Mouse (Mus musculus): ENCODE results near the gene Hist1h2ap. TPM values are rescaled to one million over a fixed set of nuclear protein-coding genes. Genes with fewer than 3 reads are reported as not detected.
A peak's percentile ranks its signal among the peaks of the same experiment; 100 is the strongest.

The Hist1h2ap gene
- total RNA-seq, 2 experiments from 2014 or later: 40.2 to 2,814 TPM

DNA sequence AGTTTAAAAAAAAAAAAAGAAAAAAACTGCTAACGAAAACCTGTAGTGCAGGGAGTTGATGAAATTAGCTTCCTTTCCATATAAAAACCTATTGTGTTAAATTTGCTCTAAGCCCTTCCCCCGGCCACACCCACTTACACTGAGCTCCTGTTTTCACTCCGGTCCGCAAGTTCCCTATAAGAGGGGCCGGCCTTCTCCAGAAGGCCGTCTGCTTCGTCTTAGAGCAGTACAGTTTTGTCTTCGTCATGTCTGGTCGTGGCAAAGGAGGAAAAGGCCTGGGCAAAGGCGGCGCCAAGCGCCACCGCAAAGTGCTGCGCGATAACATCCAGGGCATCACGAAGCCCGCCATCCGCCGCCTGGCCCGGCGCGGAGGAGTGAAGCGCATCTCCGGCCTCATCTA, 21.8 kb downstream of the Hist1h2ap start, which contains the start of gene Hist1h4m:
Hist1h4m (plus strand) TSS at position 208 of the 400 bp plus-strand sequence.
- ATAC-seq (replicated peaks; ENCODE audit: low FRiP score, poor library complexity, severe bottlenecking): peak; percentile 66

DNA sequence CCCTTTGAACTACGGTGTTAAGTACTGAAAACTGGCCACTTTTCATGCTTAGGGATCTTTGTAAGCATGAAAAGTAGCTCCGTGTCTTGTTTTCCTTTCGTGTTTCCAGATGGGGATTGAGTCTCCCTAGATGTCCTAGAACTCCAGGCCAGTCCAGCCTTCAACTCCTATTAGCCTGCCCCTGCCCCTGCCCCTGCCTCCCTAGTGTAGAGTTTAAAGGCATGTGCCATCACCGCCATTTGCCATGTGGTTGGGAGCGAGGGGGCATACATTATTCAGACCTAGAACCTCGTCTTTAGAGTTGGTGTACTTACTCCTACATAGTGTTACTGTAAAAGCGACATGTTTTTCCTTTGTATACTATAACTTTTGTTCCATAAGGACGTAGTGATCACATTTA, 22.2 kb downstream of the Hist1h2ap start:
- ATAC-seq (replicated peaks; ENCODE audit: low FRiP score, poor library complexity, severe bottlenecking): peak; percentile 49

DNA sequence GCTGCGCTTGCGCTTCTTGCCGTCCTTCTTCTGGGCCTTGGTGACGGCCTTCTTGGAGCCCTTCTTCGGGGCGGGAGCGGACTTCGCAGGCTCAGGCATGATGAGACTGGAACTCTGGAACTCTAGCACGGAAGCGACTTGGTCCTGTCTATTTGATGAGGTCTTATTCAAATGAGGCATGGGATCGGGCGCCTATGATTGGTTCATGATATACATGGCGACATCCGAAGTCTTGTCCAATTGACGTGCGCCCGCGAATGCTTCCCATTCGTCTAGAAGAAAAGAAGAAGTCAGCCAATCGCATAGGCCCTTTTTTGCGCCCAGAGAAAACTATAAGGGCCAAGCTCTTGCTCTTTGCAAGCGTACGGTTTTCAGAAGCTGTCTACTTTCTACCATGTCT, 23.2 kb downstream of the Hist1h2ap start, which contains the start of the genes Hist1h2bq and Hist1h2ao:
Hist1h2bq (minus strand) TSS at position 125 of the 400 bp plus-strand sequence.
Hist1h2ao (plus strand) TSS at position 393 of the 400 bp plus-strand sequence.
- ATAC-seq (replicated peaks; ENCODE audit: low FRiP score, poor library complexity, severe bottlenecking): peak; percentile 88

DNA sequence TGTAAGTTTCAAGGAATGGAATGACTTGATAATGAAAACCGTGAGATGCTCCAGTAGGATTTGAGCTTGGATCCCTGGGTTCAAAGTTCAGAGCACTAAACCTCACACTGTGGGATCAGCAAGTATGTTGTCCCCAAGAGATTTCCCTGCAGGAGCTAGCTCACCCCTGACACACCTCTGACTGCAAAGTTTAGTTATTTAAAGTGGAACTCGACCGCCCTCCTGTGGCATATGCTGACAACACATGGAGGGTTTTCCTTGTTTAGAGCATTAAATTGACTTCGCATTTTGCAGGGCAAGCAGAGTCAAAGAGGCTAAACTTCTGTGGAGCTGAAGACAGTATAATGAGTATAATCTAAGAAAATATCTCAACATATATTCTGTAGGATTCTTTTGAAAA, 30.2 kb downstream of the Hist1h2ap start:
- peak; percentile 87 for ATAC-seq (replicated peaks; ENCODE audit: low FRiP score, poor library complexity, severe bottlenecking)

DNA sequence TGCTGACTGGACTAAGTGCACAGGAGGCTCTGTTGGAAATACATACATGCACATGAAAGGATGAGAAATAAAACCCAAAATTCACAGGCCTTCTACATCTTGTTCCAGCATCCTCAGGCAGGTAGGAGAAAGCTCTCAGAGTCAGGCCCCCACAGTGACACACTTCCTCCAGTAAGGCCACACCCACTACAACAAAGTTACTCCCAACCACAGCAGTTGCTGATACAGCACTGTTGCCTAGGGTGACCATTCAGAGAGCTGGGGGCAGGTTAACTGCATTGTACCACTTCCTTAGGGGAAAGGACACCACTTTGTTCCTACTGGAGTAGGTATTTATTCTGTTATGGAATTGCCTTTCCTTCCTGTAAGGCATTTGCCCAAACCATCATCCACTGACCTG, 36.1 kb downstream of the Hist1h2ap start:
- ATAC-seq (replicated peaks; ENCODE audit: low FRiP score, poor library complexity, severe bottlenecking): peak; percentile 84

DNA sequence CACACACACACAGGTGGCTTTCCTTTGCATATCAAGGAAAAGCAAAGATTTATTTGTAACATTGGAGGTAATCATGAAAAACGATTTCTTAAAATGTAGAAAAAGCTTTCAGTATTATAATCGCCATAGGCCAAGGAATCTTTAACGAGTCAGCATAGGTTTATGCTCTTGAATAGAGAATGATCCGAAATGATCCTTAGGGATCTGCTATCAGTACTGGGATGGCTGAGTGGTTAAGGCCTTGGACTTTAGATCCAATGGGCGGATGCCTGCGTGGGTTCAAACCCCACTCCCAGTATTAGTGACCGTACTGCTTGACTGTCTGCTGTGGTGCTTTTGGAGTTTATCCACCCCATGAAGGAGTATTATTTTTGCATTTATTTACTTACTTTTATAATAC, 37.7 kb downstream of the Hist1h2ap start:
- no peak for ATAC-seq (replicated peaks; ENCODE audit: low FRiP score, poor library complexity, severe bottlenecking)

DNA sequence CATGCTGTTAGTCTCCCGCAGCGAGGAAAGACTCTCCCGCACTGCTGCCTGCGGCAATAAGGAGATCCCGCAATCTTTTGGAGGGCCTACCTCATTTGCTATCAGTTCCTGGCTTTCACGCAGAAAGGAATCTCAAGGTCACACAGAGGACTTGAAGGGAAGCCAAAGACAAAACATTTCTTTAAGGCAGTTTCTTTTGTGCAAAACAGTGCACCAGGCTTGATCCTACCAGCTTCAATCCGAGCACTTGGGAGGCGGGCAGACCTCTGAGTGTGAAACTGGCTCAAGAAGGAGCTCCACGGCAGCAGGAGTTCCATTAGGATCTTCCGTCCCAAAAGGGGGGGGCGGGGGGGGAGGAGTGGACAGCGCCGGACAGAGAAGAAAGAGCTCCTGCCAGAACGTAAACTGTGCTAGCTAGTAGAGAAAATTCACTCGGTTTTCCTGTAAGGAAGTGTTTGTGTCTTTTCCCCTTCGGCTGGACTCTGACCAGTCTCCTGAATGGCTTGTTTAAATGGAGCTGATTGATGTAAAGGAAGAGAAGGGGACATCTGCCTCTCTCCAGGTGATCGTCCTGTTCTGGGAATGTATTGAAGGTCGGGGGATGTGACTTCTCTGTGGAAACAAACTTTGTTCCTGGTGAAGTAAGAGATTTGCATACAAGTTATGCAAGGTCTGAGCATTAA, 42.6 kb downstream of the Hist1h2ap start:
- ATAC-seq (replicated peaks; ENCODE audit: low FRiP score, poor library complexity, severe bottlenecking): no peak

DNA sequence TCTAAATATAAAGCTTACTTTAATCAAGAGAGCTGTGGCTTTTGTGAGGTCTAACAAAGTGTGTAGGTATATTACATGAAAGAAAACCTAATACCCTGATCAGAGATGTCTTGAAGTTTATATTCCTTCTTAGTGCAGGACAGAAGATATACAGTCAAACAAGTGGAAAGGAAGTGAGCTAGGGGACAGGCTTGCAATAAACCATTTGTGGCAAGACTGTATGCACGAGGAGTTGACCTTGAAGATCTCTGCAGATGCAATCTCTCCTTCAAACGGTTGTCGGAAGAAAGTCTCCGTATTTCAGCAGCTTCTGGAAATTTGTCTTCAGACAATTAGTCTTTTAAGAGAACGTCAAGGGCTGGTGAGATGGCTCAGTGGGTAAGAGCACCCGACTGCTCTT, 43.4 kb downstream of the Hist1h2ap start:
- no peak for ATAC-seq (replicated peaks; ENCODE audit: low FRiP score, poor library complexity, severe bottlenecking)

DNA sequence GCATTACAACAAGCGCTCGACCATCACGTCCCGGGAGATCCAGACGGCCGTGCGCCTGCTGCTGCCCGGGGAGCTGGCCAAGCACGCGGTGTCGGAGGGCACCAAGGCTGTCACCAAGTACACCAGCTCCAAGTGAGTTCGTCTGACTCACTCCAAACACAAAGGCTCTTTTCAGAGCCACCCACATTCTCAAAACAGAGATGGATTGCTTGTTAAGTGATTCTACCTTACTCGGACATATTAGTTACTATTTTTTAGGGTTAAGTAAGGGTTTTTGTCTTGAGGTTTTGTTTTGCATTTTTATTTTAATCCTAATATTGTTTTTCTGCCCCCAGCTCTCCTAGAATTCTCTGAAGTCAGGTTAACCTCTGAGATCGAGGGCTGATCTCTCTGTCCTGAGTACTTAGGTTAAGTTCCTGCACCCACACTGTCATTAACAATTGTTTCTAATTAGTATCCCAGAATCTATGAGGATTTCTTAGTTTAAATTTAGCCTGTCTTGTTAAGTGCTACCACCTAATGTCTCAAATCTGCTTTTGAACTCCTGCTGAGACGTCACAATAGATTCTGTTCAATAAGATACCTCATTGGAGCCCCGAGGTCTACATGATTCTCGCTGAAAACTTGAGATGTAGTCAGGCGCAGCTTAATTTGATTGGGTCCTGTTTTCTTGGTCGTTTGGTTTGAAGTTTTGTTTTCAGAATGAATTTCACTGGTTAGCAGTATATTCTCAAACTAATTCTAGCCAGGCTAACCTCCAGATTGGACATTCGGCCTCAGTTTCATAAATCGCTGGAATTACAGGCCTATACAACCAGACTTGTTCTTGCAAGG, 45.3 kb downstream of the Hist1h2ap start:
- ATAC-seq (replicated peaks; ENCODE audit: low FRiP score, poor library complexity, severe bottlenecking): no peak

DNA sequence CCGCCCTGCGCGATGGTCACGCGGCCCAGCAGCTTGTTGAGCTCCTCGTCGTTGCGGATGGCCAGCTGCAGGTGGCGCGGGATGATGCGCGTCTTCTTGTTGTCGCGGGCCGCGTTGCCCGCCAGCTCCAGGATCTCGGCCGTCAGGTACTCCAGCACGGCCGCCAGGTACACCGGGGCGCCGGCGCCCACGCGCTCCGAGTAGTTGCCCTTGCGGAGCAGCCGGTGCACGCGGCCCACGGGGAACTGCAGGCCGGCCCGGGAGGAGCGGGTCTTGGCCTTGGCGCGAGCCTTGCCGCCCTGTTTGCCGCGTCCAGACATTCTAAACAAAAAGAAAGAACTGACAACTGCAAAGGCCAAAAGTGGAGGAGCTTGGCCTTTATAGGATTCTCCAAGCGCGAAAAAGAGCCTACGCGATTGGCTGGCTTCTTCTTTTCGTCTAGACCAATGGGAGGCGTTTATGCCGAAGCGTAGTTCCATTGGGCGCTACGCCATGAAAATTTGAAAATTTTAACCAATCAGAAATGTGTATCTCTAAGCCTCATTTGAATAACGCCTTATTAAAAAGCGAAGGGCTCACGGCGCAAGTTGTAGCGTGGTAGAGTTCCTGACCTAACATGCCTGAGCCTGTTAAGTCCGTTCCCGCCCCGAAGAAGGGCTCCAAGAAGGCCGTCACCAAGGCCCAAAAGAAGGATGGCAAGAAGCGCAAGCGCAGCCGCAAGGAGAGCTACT, 46.2 kb downstream of the Hist1h2ap start, which contains the start of the genes Hist1h2an and Hist1h2bp:
Hist1h2an (minus strand) TSS at position 320 of the 731 bp plus-strand sequence.
Hist1h2bp (plus strand) TSS at position 563 of the 731 bp plus-strand sequence.
- peak; percentile 78 for ATAC-seq (replicated peaks; ENCODE audit: low FRiP score, poor library complexity, severe bottlenecking)

DNA sequence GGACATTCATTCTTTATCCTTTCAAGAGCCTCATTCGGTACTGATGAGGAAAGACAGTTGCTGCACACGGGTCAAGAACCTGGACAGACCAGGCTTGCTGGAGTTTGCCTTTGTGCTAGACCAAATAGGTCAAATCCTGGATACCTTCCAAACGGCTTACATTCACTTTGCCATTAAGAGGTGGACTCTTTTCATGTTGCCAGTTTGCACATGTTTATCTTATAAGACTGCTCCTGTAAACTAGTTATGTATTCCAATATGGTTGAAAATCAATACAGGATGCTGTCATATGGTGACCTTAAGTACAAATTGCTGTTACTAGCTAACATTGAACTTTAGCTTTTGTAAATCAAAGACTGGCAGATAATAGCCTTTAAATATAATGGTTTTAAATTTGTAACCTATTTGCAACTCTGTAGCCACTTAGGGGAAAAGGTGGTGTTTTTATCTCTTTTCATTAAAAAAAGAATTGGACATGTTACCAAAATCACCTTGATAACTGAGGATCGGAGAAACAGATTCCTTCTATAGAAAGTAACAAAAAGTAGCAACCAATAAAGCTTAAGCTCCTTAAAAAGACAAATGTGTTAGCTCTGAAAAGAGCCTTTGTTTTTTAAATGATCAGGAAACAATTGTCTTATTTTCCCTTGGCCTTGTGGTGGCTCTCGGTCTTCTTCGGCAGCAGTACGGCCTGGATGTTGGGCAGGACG, 47.0 kb downstream of the Hist1h2ap start:
- peak; percentile 13 for ATAC-seq (replicated peaks; ENCODE audit: low FRiP score, poor library complexity, severe bottlenecking)

DNA sequence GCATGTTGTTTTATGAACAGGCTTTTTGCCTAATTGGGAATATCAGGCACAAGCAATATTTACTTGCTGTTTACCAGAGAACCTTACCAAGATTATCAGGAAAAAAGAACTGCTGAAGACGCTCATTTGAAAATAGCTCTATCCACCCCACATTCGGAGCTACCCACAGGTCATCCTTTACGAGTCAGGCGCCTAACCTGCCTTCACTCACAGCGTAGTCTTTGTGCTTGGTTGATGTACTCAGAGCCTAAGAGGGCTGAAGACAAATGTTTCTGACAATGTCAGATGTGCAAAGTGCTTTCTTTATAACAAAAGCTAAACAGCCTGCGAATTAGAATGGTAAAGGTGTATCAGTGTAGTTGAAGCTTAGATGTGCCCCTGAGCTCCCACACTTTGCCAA, 49.0 kb downstream of the Hist1h2ap start:
- no peak for ATAC-seq (replicated peaks; ENCODE audit: low FRiP score, poor library complexity, severe bottlenecking)

DNA sequence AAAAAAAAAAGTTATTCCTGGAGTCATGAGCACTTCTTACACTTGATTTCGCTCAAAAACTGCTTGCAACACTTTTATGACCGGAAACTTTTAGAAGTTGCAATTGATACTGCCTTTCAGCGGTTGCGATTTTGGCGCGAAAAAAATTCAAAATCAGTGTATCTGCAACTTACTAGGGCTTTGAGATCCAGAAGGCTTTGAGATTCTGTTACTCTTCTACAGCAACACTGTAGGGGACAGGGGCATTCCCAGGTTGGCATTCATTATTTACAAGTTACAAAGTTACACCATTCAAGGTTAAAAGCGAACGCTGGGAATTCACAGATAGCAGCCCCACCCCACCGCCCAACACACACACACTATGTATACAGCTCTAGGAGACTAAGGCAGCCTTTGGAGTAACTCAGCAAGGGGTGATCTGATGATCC, 49.6 kb downstream of the Hist1h2ap start:
- no peak for ATAC-seq (replicated peaks; ENCODE audit: low FRiP score, poor library complexity, severe bottlenecking)

DNA sequence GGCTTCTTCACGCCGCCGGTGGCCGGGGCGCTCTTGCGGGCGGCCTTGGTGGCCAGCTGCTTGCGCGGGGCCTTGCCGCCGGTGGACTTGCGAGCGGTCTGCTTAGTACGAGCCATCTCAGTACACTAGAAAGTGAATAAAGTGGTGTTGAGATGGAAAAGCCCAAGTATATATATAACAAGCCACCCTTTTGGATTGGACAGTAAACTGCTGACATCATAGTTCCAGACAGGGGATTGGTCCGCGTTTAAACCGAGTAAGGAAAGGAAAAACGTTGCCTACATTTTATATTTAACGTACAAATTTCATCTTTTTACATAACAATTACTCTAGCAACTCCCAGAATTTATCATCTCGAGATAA, 50.1 kb downstream of the Hist1h2ap start, which contains the start of gene Hist1h3i:
Hist1h3i (minus strand) TSS at position 116 of the 363 bp plus-strand sequence.
- peak; percentile 27 for ATAC-seq (replicated peaks; ENCODE audit: low FRiP score, poor library complexity, severe bottlenecking)

Other genes with a start within 250 kb of the Hist1h2ap start
- gene Olfr1362, start 219.5 kb downstream of the Hist1h2ap start, total RNA-seq (2015; ENCODE audit: low replicate concordance): not detected in 2 replicates
- not detected in 2 replicates for gene Olfr1362, start 219.5 kb downstream of the Hist1h2ap start, total RNA-seq (2017; ENCODE audit: low replicate concordance)
- gene Olfr11, start 191.0 kb downstream of the Hist1h2ap start, total RNA-seq (2015; ENCODE audit: low replicate concordance): not detected in 2 replicates
- gene Olfr11, start 191.0 kb downstream of the Hist1h2ap start, total RNA-seq (2017; ENCODE audit: low replicate concordance): not detected in 2 replicates
- not detected in 2 replicates for gene Olfr1361, start 170.1 kb downstream of the Hist1h2ap start, total RNA-seq (2015; ENCODE audit: low replicate concordance)
- not detected in 2 replicates for gene Olfr1361, start 170.1 kb downstream of the Hist1h2ap start, total RNA-seq (2017; ENCODE audit: low replicate concordance)
- gene Olfr1360, start 156.1 kb downstream of the Hist1h2ap start, total RNA-seq (2015; ENCODE audit: low replicate concordance): not detected in 2 replicates
- not detected in 2 replicates for gene Olfr1360, start 156.1 kb downstream of the Hist1h2ap start, total RNA-seq (2017; ENCODE audit: low replicate concordance)
- not detected in 2 replicates for gene Olfr1359, start 135.4 kb downstream of the Hist1h2ap start, total RNA-seq (2015; ENCODE audit: low replicate concordance)
- 0.34 and 0.42 TPM in 2 replicates for gene Olfr1359, start 135.4 kb downstream of the Hist1h2ap start, total RNA-seq (2017; ENCODE audit: low replicate concordance)
- 91.5 and 110 TPM in 2 replicates for gene Hist1h2bl, start 117.4 kb downstream of the Hist1h2ap start, total RNA-seq (2015; ENCODE audit: low replicate concordance)
- 213 and 268 TPM in 2 replicates for gene Hist1h2bl, start 117.4 kb downstream of the Hist1h2ap start, total RNA-seq (2017; ENCODE audit: low replicate concordance)
- 6.1 TPM in 1 of 2 replicates, not detected in the other for gene Hist1h2ai, start 117.1 kb downstream of the Hist1h2ap start, total RNA-seq (2015; ENCODE audit: low replicate concordance)
- 1,027 and 1,342 TPM in 2 replicates for gene Hist1h2ai, start 117.1 kb downstream of the Hist1h2ap start, total RNA-seq (2017; ENCODE audit: low replicate concordance)
- gene Hist1h3h, start 115.8 kb downstream of the Hist1h2ap start, total RNA-seq (2015; ENCODE audit: low replicate concordance): 16.7 TPM in 1 of 2 replicates, not detected in the other
- 69.1 and 159 TPM in 2 replicates for gene Hist1h3h, start 115.8 kb downstream of the Hist1h2ap start, total RNA-seq (2017; ENCODE audit: low replicate concordance)
- 65.8 and 82.8 TPM in 2 replicates for gene Hist1h2bm, start 111.5 kb downstream of the Hist1h2ap start, total RNA-seq (2015; ENCODE audit: low replicate concordance)
- gene Hist1h2bm, start 111.5 kb downstream of the Hist1h2ap start, total RNA-seq (2017; ENCODE audit: low replicate concordance): 254 and 277 TPM in 2 replicates
- gene Hist1h4j, start 98.4 kb downstream of the Hist1h2ap start, total RNA-seq (2015; ENCODE audit: low replicate concordance): not detected in 2 replicates
- 148 and 152 TPM in 2 replicates for gene Hist1h4j, start 98.4 kb downstream of the Hist1h2ap start, total RNA-seq (2017; ENCODE audit: low replicate concordance)
- gene Hist1h4k, start 83.0 kb downstream of the Hist1h2ap start, total RNA-seq (2015; ENCODE audit: low replicate concordance): 10.4 and 16.9 TPM in 2 replicates
- 714 and 903 TPM in 2 replicates for gene Hist1h4k, start 83.0 kb downstream of the Hist1h2ap start, total RNA-seq (2017; ENCODE audit: low replicate concordance)
- 39.2 and 75.4 TPM in 2 replicates for gene Hist1h2ak, start 79.7 kb downstream of the Hist1h2ap start, total RNA-seq (2015; ENCODE audit: low replicate concordance)
- 730 and 899 TPM in 2 replicates for gene Hist1h2ak, start 79.7 kb downstream of the Hist1h2ap start, total RNA-seq (2017; ENCODE audit: low replicate concordance)
- 229 and 365 TPM in 2 replicates for gene Hist1h2bn, start 79.4 kb downstream of the Hist1h2ap start, total RNA-seq (2015; ENCODE audit: low replicate concordance)
- 952 and 1,236 TPM in 2 replicates for gene Hist1h2bn, start 79.4 kb downstream of the Hist1h2ap start, total RNA-seq (2017; ENCODE audit: low replicate concordance)
- 491 and 530 TPM in 2 replicates for gene Hist1h1b, start 52.9 kb downstream of the Hist1h2ap start, total RNA-seq (2015; ENCODE audit: low replicate concordance)
- gene Hist1h1b, start 52.9 kb downstream of the Hist1h2ap start, total RNA-seq (2017; ENCODE audit: low replicate concordance): 1,333 and 2,653 TPM in 2 replicates
- 143 and 204 TPM in 2 replicates for gene Hist1h3i, start 50.1 kb downstream of the Hist1h2ap start, total RNA-seq (2015; ENCODE audit: low replicate concordance)
- 142 and 186 TPM in 2 replicates for gene Hist1h3i, start 50.1 kb downstream of the Hist1h2ap start, total RNA-seq (2017; ENCODE audit: low replicate concordance)
- not detected in 2 replicates for gene Hist1h2an, start 46.3 kb downstream of the Hist1h2ap start, total RNA-seq (2015; ENCODE audit: low replicate concordance)
- gene Hist1h2an, start 46.3 kb downstream of the Hist1h2ap start, total RNA-seq (2017; ENCODE audit: low replicate concordance): 456 and 497 TPM in 2 replicates
- 4.4 and 5.8 TPM in 2 replicates for gene Hist1h2bp, start 46.0 kb downstream of the Hist1h2ap start, total RNA-seq (2015; ENCODE audit: low replicate concordance)
- gene Hist1h2bp, start 46.0 kb downstream of the Hist1h2ap start, total RNA-seq (2017; ENCODE audit: low replicate concordance): 33.7 and 47.3 TPM in 2 replicates
- 197 and 261 TPM in 2 replicates for gene Hist1h2bq, start 23.3 kb downstream of the Hist1h2ap start, total RNA-seq (2015; ENCODE audit: low replicate concordance)
- 24.3 and 156 TPM in 2 replicates for gene Hist1h2bq, start 23.3 kb downstream of the Hist1h2ap start, total RNA-seq (2017; ENCODE audit: low replicate concordance)
- gene Hist1h2ao, start 23.0 kb downstream of the Hist1h2ap start, total RNA-seq (2015; ENCODE audit: low replicate concordance): 63.1 and 86.1 TPM in 2 replicates
- gene Hist1h2ao, start 23.0 kb downstream of the Hist1h2ap start, total RNA-seq (2017; ENCODE audit: low replicate concordance): 517 TPM in 1 of 2 replicates, not detected in the other
- 71.7 and 77.6 TPM in 2 replicates for gene Hist1h4m, start 21.8 kb downstream of the Hist1h2ap start, total RNA-seq (2015; ENCODE audit: low replicate concordance)
- 860 and 1,014 TPM in 2 replicates for gene Hist1h4m, start 21.8 kb downstream of the Hist1h2ap start, total RNA-seq (2017; ENCODE audit: low replicate concordance)
- gene Hist1h4n, start 1.3 kb downstream of the Hist1h2ap start, total RNA-seq (2015; ENCODE audit: low replicate concordance): 6.9 and 21.5 TPM in 2 replicates
- 699 and 712 TPM in 2 replicates for gene Hist1h4n, start 1.3 kb downstream of the Hist1h2ap start, total RNA-seq (2017; ENCODE audit: low replicate concordance)
- gene Hist1h2br, start 236 bp upstream of the Hist1h2ap start, total RNA-seq (2015; ENCODE audit: low replicate concordance): 215 and 279 TPM in 2 replicates
- 157 and 261 TPM in 2 replicates for gene Hist1h2br, start 236 bp upstream of the Hist1h2ap start, total RNA-seq (2017; ENCODE audit: low replicate concordance)
- 0.19 and 2.9 TPM in 2 replicates for gene Zfp184, start 111.6 kb upstream of the Hist1h2ap start, total RNA-seq (2015; ENCODE audit: low replicate concordance)
- 0.34 and 2.5 TPM in 2 replicates for gene Zfp184, start 111.6 kb upstream of the Hist1h2ap start, total RNA-seq (2017; ENCODE audit: low replicate concordance)
- not detected in 2 replicates for gene Pom121l2, start 147.7 kb upstream of the Hist1h2ap start, total RNA-seq (2015; ENCODE audit: low replicate concordance)
- not detected in 2 replicates for gene Pom121l2, start 147.7 kb upstream of the Hist1h2ap start, total RNA-seq (2017; ENCODE audit: low replicate concordance)
- gene Prss16, start 176.2 kb upstream of the Hist1h2ap start, total RNA-seq (2015; ENCODE audit: low replicate concordance): 2.7 and 6.3 TPM in 2 replicates
- gene Prss16, start 176.2 kb upstream of the Hist1h2ap start, total RNA-seq (2017; ENCODE audit: low replicate concordance): 1.8 and 2.2 TPM in 2 replicates
- gene Hist1h2ah, start 202.1 kb upstream of the Hist1h2ap start, total RNA-seq (2015; ENCODE audit: low replicate concordance): 2.5 TPM in 1 of 2 replicates, not detected in the other
- 462 and 930 TPM in 2 replicates for gene Hist1h2ah, start 202.1 kb upstream of the Hist1h2ap start, total RNA-seq (2017; ENCODE audit: low replicate concordance)
- 14.6 and 64.4 TPM in 2 replicates for gene Hist1h2bk, start 202.4 kb upstream of the Hist1h2ap start, total RNA-seq (2015; ENCODE audit: low replicate concordance)
- gene Hist1h2bk, start 202.4 kb upstream of the Hist1h2ap start, total RNA-seq (2017; ENCODE audit: low replicate concordance): 627 and 660 TPM in 2 replicates
- gene Hist1h4i, start 207.9 kb upstream of the Hist1h2ap start, total RNA-seq (2015; ENCODE audit: low replicate concordance): 32.4 and 38.2 TPM in 2 replicates
- gene Hist1h4i, start 207.9 kb upstream of the Hist1h2ap start, total RNA-seq (2017; ENCODE audit: low replicate concordance): 129 and 151 TPM in 2 replicates
- 3.7 and 12.3 TPM in 2 replicates for gene Hist1h2ag, start 209.4 kb upstream of the Hist1h2ap start, total RNA-seq (2015; ENCODE audit: low replicate concordance)
- gene Hist1h2ag, start 209.4 kb upstream of the Hist1h2ap start, total RNA-seq (2017; ENCODE audit: low replicate concordance): 705 and 715 TPM in 2 replicates
- gene Hist1h2bj, start 209.7 kb upstream of the Hist1h2ap start, total RNA-seq (2015; ENCODE audit: low replicate concordance): 17.9 and 23.8 TPM in 2 replicates
- 272 and 275 TPM in 2 replicates for gene Hist1h2bj, start 209.7 kb upstream of the Hist1h2ap start, total RNA-seq (2017; ENCODE audit: low replicate concordance)

All from erythroblast, adult 5-6 weeks (primary cell).